Mouse (Mus musculus) forebrain, embryonic 10.5 days (tissue): ENCODE data around the gene 5031439G07Rik. TPM values are rescaled to one million over a fixed set of nuclear protein-coding genes. Genes with fewer than 3 reads are reported as not detected.
"Not testable (repeated sequence)": the region's sequence is repeated elsewhere in the genome, so short reads cannot be mapped to it uniquely, and the experiment has no call there.

Experiments used
- DNase-seq: peaks from one replicate; pipeline ENCODE4 v3.0.0-alpha.2; 2017; ENCODE audit warnings: low spot score; ENCODE audit errors: extremely low spot score
- H3K27ac ChIP-seq: fragments of 300-500 bp; sonication (generic); 2 replicates; pipeline ENCODE4 v1.5.1; 2016; ENCODE audit warnings: mild to moderate bottlenecking
- H3K27me3 ChIP-seq: fragments of 300-500 bp; sonication (generic); 2 replicates; pipeline ENCODE4 v1.6.1; 2016; ENCODE audit warnings: mild to moderate bottlenecking; ENCODE audit not compliant: poor library complexity, severe bottlenecking
- H3K36me3 ChIP-seq: fragments of 300-500 bp; sonication (generic); replicated peaks from 2 replicates; pipeline ENCODE4 v1.6.1; 2016; ENCODE audit warnings: mild to moderate bottlenecking, moderate library complexity
- H3K4me1 ChIP-seq: fragments of 300-500 bp; sonication (generic); 2 replicates; pipeline ENCODE4 v1.6.1; 2016
- H3K4me3 ChIP-seq: fragments of 300-500 bp; sonication (generic); 2 replicates; pipeline ENCODE4 v1.5.1; 2016; ENCODE audit warnings: mild to moderate bottlenecking, moderate library complexity
- H3K9me3 ChIP-seq: fragments of 300-500 bp; sonication (generic); 2 replicates; pipeline ENCODE4 v1.6.1; 2016; ENCODE audit warnings: mild to moderate bottlenecking, moderate library complexity
- WGBS: fragments of 180-500 bp; shearing (Covaris S2); methylation state at CpG from one replicate; pipeline ENCODE4 v1.1.7; 2016; 5-methylcytosine and 5-hydroxymethylcytosine counted together
- polyA plus RNA-seq: library from polyadenylated mRNA; unstranded; fragments of >200 nt; fragmentation: Nextera tagmentation; extraction: Ambion mirVana; gene quantifications from 2 replicates; pipeline ENCODE4 v1.2.1, GENCODE M21; 2016

Gene 5031439G07Rik
- polyA plus RNA-seq, 1 experiment from 2014 or later: 9.8 TPM

DNA sequence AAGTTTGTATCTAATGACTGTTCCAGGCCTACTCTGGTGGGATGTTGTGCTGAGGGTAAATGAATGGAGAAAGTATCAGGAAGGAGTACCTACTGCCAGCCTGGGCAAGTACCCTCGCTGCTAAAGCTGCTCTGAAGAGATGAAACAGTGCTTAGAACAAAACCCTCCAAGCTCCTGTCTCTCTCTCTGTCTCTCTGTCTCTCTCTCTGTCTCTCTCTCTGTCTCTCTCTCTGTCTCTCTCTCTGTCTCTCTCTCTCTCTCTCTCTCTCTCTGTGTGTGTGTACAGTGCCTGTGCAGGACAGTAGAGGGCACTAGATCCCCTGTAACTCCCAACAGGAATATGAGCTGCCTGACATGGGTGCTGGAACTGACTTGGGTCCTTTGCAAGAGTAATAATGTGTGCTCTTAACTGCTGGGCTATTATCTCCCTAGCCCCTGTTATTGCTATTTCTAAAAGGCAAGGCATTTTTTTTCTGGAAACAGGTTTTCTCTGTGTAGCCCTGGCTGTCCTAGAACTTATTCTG lies 62.8 kb downstream of the 5031439G07Rik start:
- Histone ChIP-seq H3K4me3 (peak overlapping the region; percentile 99; the same call in 1 of the 2 replicates), H3K27me3 (no peaks in the 10 kb centered on the region), H3K9me3 (no peaks in the 10 kb centered on the region), H3K27ac (no peak overlapping the region), H3K36me3 (peaks cover 54% of the 10 kb centered on the region), H3K4me1 (peaks cover 36% of the 10 kb centered on the region)
- no peak for DNase-seq
- WGBS: 90% methylated on average over 1 of the region's 1 CpGs

DNA sequence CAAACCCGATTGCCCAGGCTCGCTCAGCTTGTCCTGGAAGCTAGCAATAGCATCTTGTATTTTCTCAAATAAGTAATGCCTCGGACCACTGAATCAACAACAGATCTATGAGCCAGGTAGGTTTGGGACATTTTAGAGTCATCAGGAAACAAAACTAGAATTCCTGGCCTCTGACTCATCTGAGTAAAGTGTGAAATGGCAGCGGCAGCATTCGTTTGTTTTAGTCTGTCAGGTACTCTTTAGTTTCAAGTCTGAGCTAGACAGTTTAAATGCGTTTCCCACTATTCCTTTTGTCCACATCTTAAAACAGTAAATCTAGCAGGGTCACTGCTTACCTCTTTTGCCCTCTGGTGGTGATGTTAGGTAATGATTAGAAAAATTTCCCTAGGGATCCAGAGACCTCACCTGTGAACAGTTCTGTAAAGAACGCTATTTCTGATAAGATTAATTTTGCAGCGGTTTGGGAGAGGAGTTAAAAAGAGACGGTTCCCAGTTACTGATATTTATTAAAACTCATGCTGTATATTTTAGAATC lies 63.5 kb downstream of the 5031439G07Rik start:
- H3K36me3 ChIP-seq: peaks cover 48% of the 10 kb centered on the region
- H3K9me3 ChIP-seq: no peaks in the 10 kb centered on the region
- no peak for DNase-seq
- 24% methylated on average over 9 of the region's 9 CpGs for WGBS
- peak overlapping the region; percentile 99 for H3K4me3 ChIP-seq
- peaks cover 36% of the 10 kb centered on the region for H3K4me1 ChIP-seq
- 0 out of 2 replicates have a peak overlapping the region, but pooled peaks have one; percentile 12 for H3K27ac ChIP-seq
- no peaks in the 10 kb centered on the region for H3K27me3 ChIP-seq

DNA sequence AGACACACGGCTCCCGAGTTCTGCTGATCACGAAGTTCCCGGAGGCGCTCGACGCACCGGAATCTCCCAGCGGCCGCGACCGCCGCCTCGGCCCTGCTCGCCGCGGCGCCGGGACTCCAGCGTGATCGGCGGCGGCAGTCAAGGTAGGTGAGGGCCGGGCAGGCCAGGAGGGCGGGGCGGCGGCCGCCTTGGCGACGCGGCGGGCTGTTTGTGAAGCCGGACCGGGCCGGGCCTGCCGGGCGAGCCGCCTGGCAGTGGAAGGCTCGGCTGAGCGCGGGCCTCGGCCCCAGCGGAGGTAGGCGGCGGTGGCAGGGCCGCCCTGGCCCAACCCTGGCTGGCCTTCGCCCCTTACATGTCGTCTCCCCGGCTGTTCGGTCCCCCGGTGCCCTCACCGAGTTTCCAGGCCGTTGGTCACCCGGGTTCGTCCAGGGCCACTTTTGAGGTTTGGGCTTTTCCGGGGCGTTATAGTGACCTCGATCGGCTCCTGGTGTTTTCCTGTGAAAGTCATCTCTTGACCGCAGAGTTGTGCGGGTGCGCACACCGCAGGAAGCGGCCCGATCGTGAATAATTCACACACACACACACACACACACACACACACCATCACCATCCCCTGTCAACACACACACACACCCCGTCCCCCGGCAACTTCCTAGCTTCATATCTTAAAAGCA lies 64.7 kb downstream of the 5031439G07Rik start:
- peaks cover 45% of the 10 kb centered on the region for H3K36me3 ChIP-seq
- no peak for DNase-seq

GRCm38 (mm10) chr15:84922884-84923507 lies 65.4 kb downstream of the 5031439G07Rik start, which contains the start of gene Nup50:
Gene Nup50 (plus strand): TSS chr15:84923411.
- under 1% methylated on average over 60 of the region's 60 CpGs for WGBS
- Histone ChIP-seq H3K27ac (peak within 1 kb of the TSS; percentile 98), H3K4me1 (peaks cover 36% of the 10 kb centered on the region), H3K9me3 (no peaks in the 10 kb centered on the region), H3K36me3 (peaks cover 39% of the 10 kb centered on the region), H3K4me3 (peak within 1 kb of the TSS; percentile 99), H3K27me3 (no peaks in the 10 kb centered on the region)
- DNase-seq: peak; percentile 100

More for the DNA sequence above, 64.7 kb downstream of the 5031439G07Rik start:
- no peaks in the 10 kb centered on the region for H3K9me3 ChIP-seq
- H3K27me3 ChIP-seq: no peaks in the 10 kb centered on the region
- H3K4me1 ChIP-seq: peaks cover 36% of the 10 kb centered on the region
- WGBS: under 1% methylated on average over 68 of the region's 68 CpGs
- H3K27ac ChIP-seq: peak overlapping the region; percentile 98
- H3K4me3 ChIP-seq: peak overlapping the region; percentile 99

- no peaks in the 10 kb centered on the region for H3K27me3 ChIP-seq
- DNase-seq: no peak
- H3K27ac ChIP-seq: no peak within 1 kb of the TSS
- no peak within 1 kb of the TSS for H3K4me3 ChIP-seq
- 90% methylated on average over 3 of the region's 3 CpGs for WGBS
- H3K36me3 ChIP-seq: peaks cover 16% of the 10 kb centered on the region
- H3K9me3 ChIP-seq: no peaks in the 10 kb centered on the region
- peaks cover 26% of the 10 kb centered on the region for H3K4me1 ChIP-seq
These were observed 68.4 kb downstream of the 5031439G07Rik start, which contains the start of gene Gm29666 for GRCm38 (mm10) chr15:84919938-84920337. Gene Gm29666 (minus strand): TSS chr15:84920038.

GRCm38 (mm10) chr15:84913201-84913600 lies 75.2 kb downstream of the 5031439G07Rik start:
- no peak overlapping the region for H3K27ac ChIP-seq
- peaks cover 35% of the 10 kb centered on the region for H3K36me3 ChIP-seq
- H3K4me3 ChIP-seq: no peak overlapping the region
- DNase-seq: no peak
- WGBS: 89% methylated on average over 3 of the region's 3 CpGs
- H3K4me1 ChIP-seq: 0 out of 2 replicates have a peak, but pooled peaks cover 2% of the 10 kb centered on the region
- H3K9me3 ChIP-seq: peaks cover 9% of the 10 kb centered on the region; the same call in 1 of the 2 replicates
- H3K27me3 ChIP-seq: no peaks in the 10 kb centered on the region

DNA sequence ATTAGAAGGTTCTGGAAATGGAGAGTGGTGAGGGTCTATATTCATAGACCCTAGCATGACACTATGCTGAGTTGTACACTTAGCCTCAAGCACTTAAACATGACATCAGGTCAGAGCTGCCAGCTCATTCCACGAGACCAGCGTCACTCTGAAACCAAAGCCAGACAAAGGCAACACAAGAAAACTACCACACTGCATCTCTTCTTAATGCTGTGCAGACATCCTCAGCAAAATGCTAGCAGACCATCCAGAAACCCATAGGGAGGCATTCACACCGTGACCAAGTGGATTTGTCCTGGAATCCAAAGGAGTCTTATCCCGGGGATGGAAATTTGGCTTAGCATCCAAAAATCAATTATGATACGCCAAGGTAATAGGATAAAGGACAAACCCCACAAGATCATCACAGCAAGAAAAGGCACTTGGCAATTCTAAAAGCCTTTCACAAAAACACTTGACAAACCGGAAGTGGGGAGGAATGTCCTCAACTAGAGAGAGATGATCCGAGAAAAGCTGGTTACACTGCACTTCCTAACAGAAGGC lies 84.4 kb downstream of the 5031439G07Rik start:
- H3K4me1 ChIP-seq: peaks cover 4% of the 10 kb centered on the region; the same call in 1 of the 2 replicates
- H3K27ac ChIP-seq: no peak overlapping the region
- H3K36me3 ChIP-seq: no peaks in the 10 kb centered on the region
- no peak overlapping the region for H3K4me3 ChIP-seq
- no peaks in the 10 kb centered on the region for H3K9me3 ChIP-seq
- H3K27me3 ChIP-seq: no peaks in the 10 kb centered on the region
- DNase-seq: no peak
- 67% methylated on average over 7 of the region's 7 CpGs for WGBS

DNA sequence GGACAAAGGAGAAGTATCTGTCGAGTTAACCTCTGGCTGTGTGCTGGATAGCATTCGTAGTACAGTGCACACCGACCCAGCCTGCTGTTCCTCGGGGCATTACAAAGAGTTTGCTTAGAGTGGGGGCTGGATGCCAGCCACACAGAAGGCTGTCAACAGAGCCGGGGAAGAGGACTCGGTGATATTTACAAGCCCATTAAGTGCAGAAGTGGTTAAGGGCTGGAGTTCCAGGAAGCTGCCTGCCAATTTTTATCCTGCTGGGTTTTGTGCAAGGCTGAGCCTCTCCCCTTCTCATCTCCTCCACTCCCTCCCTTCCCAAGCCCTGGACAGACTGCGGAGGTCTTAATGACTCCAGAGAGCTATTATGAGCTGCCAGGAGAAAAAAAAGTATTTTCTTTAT lies 90.3 kb downstream of the 5031439G07Rik start:
- peaks cover 11% of the 10 kb centered on the region; the same call in 1 of the 2 replicates for H3K4me1 ChIP-seq
- no peak overlapping the region for H3K27ac ChIP-seq
- H3K4me3 ChIP-seq: no peak overlapping the region
- H3K36me3 ChIP-seq: no peaks in the 10 kb centered on the region
- DNase-seq: no peak
- 81% methylated on average over 7 of the region's 7 CpGs for WGBS
- H3K9me3 ChIP-seq: peaks cover 11% of the 10 kb centered on the region
- no peaks in the 10 kb centered on the region for H3K27me3 ChIP-seq

- WGBS: 76% methylated on average over 1 of the region's 1 CpGs
- Histone ChIP-seq H3K4me3 (no peak overlapping the region), H3K4me1 (peaks cover 11% of the 10 kb centered on the region), H3K27ac (no peak overlapping the region), H3K9me3 (peaks cover 11% of the 10 kb centered on the region), H3K27me3 (no peaks in the 10 kb centered on the region), H3K36me3 (no peaks in the 10 kb centered on the region)
- DNase-seq: no peak
These were observed 91.7 kb downstream of the 5031439G07Rik start for GRCm38 (mm10) chr15:84896664-84897063.

DNA sequence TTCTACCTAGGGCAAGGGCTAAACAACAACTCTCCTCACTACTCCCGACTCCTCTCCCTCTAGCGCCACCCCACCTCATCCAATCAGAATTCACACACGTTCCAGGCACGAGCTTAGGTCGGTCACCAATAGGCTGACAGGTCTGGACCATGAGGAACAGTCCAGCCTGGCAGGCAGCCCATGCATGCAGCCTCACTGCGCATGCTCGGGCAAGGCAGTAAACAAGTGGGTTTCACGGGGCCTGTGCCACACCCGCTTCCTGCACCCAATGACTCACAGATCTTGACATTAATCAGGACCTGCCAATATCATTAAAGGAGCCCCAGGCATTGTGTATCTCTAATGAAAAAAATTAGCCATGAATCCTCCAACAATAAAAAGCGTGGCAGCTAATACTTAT lies 92.1 kb downstream of the 5031439G07Rik start:
- peaks cover 11% of the 10 kb centered on the region for H3K9me3 ChIP-seq
- not testable (repeated sequence) for H3K27me3 ChIP-seq, H3K4me3 ChIP-seq, DNase-seq, H3K27ac ChIP-seq, H3K36me3 ChIP-seq
- 79% methylated on average over 10 of the region's 10 CpGs for WGBS
- H3K4me1 ChIP-seq: peaks cover 15% of the 10 kb centered on the region
